Mouse (Mus musculus) hindbrain, embryonic 15.5 days (tissue): ENCODE results near the gene Gm5741. TPM values are rescaled to one million over a fixed set of nuclear protein-coding genes. Genes with fewer than 3 reads are reported as not detected.
"Not testable (repeated sequence)": the region's sequence is repeated elsewhere in the genome, so short reads cannot be mapped to it uniquely, and the experiment has no call there.

ENCODE experiments used
- ATAC-seq: fragments of 200-750 bp; cut with Nextera tagmentation; 2 replicates; pipeline ENCODE4 v1.8.0; 2017; ENCODE audit warnings: low read depth, moderate number of reproducible peaks, moderate TSS enrichment; ENCODE audit not compliant: low FRiP score
- H3K27ac ChIP-seq: fragments of 300-500 bp; sonication (generic); replicated peaks from 2 replicates; pipeline ENCODE4 v1.5.1; 2015; ENCODE audit warnings: mild to moderate bottlenecking, inconsistent platforms
- H3K27me3 ChIP-seq: fragments of 300-500 bp; sonication (generic); 2 replicates; pipeline ENCODE4 v1.6.1; 2015; ENCODE audit warnings: control low read depth, inconsistent platforms
- H3K36me3 ChIP-seq: fragments of 300-500 bp; sonication (generic); 2 replicates; pipeline ENCODE4 v1.6.1; 2015; ENCODE audit warnings: control low read depth, inconsistent platforms
- H3K4me1 ChIP-seq: fragments of 300-500 bp; sonication (generic); replicated peaks from 2 replicates; pipeline ENCODE4 v1.6.1; 2015; ENCODE audit warnings: control low read depth, inconsistent platforms
- H3K4me2 ChIP-seq: fragments of 300-500 bp; sonication (generic); 2 replicates; pipeline ENCODE4 v1.6.1; 2015; ENCODE audit warnings: moderate library complexity, mild to moderate bottlenecking, inconsistent platforms
- H3K4me3 ChIP-seq: fragments of 300-500 bp; sonication (generic); 2 replicates; pipeline ENCODE4 v1.5.1; 2015; ENCODE audit warnings: mild to moderate bottlenecking, inconsistent platforms
- H3K9ac ChIP-seq: fragments of 300-500 bp; sonication (generic); 2 replicates; pipeline ENCODE4 v1.6.1; 2015; ENCODE audit warnings: inconsistent platforms
- H3K9me3 ChIP-seq: fragments of 300-500 bp; sonication (generic); 2 replicates; pipeline ENCODE4 v1.6.1; 2016; ENCODE audit warnings: control low read depth, inconsistent platforms
- WGBS: fragments of 180-500 bp; shearing (Covaris S2); methylation state at CpG from one replicate; pipeline ENCODE4 v1.1.7; 2015; 5-methylcytosine and 5-hydroxymethylcytosine counted together
- polyA plus RNA-seq: library from polyadenylated mRNA; unstranded; fragments of >200 nt; fragmentation: Nextera tagmentation; extraction: Ambion mirVana; gene quantifications from 2 replicates; pipeline ENCODE4 v1.2.1, GENCODE M21; 2015

The Gm5741 gene
- polyA plus RNA-seq, 1 experiment from 2014 or later = 0.99 TPM

- no peak overlapping the region for H3K9ac ChIP-seq
- ATAC-seq = no peak
- peaks cover 28% of the 10 kb centered on the region for H3K4me1 ChIP-seq
- H3K36me3 ChIP-seq = peaks cover 3% of the 10 kb centered on the region; the same call in 1 of the 2 replicates
- H3K27ac ChIP-seq = no peak overlapping the region
- no peaks in the 10 kb centered on the region for H3K27me3 ChIP-seq
- no peaks in the 10 kb centered on the region for H3K9me3 ChIP-seq
- no peak overlapping the region for H3K4me2 ChIP-seq
- no peak overlapping the region for H3K4me3 ChIP-seq
- WGBS = 76% methylated on average over 3 of the region's 3 CpGs
Measured at GRCm38 (mm10) chr8:85086238-85086637, 18.5 kb upstream of the Gm5741 start.

DNA sequence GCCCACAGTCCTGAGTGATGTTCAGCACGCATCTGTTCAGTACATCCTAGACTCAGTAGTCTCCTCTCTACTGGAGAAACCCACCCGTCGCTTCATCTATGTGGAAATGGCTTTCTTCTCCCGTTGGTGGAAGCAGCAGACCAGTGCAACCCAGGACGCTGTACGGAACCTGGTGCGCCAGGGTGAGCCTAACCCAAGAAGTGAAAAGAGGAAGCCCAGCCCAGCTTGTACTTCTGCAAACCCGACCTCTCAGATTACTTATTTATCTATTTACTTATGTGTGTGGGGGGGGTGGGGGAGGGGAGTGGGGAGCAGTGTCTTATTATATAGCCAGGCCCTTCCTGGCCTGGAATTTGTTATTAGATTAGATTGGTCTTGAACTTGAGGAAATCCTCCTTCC, 16.9 kb upstream of the Gm5741 start:
- no peak for ATAC-seq

GRCm38 (mm10) chr8:85083108-85083813, 15.5 kb upstream of the Gm5741 start, which contains the start of gene Man2b1:
Man2b1 (plus strand) TSS chr8:85083270.
- peak; percentile 90 for ATAC-seq
- WGBS = under 1% methylated on average over 30 of the region's 30 CpGs
- no peaks in the 10 kb centered on the region for H3K27me3 ChIP-seq
- H3K4me2 ChIP-seq = peak within 1 kb of the TSS; percentile 97
- no peaks in the 10 kb centered on the region for H3K9me3 ChIP-seq
- H3K36me3 ChIP-seq = peaks cover 9% of the 10 kb centered on the region
- H3K4me1 ChIP-seq = peaks cover 38% of the 10 kb centered on the region
- H3K4me3 ChIP-seq = peak within 1 kb of the TSS; percentile 80
- H3K27ac ChIP-seq = 0 out of 2 replicates have a peak within 1 kb of the TSS, but pooled peaks have one; percentile 39
- H3K9ac ChIP-seq = peak within 1 kb of the TSS; percentile 63

More for the DNA sequence above, 16.9 kb upstream of the Gm5741 start:
- Histone ChIP-seq H3K4me2 (no peak overlapping the region), H3K4me1 (peaks cover 34% of the 10 kb centered on the region), H3K9me3 (no peaks in the 10 kb centered on the region), H3K9ac (no peak overlapping the region), H3K4me3 (no peak overlapping the region), H3K27me3 (no peaks in the 10 kb centered on the region), H3K36me3 (peaks cover 3% of the 10 kb centered on the region; the same call in 1 of the 2 replicates), H3K27ac (no peak overlapping the region)
- WGBS = 93% methylated on average over 8 of the region's 8 CpGs

GRCm38 (mm10) chr8:85082169-85082568, 14.4 kb upstream of the Gm5741 start:
- H3K27me3 ChIP-seq, H3K9ac ChIP-seq, H3K9me3 ChIP-seq, ATAC-seq, H3K4me3 ChIP-seq, H3K27ac ChIP-seq: not testable (repeated sequence)
- H3K36me3 ChIP-seq = peaks cover 12% of the 10 kb centered on the region
- H3K4me2 ChIP-seq = peak overlapping the region; percentile 92; the same call in 1 of the 2 replicates
- peaks cover 38% of the 10 kb centered on the region for H3K4me1 ChIP-seq
- 94% methylated on average over 4 of the region's 4 CpGs for WGBS

DNA sequence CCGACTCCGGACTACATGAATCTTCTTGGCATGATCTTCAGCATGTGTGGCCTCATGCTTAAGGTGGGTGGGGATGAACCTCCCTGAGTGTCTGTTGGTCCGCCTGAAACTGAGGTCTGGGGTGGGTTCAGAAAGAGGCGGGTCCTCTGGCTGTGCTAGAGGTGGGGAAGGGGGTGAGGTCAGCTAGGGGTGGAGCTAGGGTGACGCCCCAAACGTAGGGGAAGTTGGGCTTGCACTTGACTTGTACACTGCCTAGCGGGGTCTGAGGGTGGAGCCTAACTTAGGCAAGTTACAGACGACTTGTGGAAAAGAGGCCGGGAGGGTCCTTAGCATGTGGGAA, 13.4 kb upstream of the Gm5741 start, which contains the start of gene Wdr83:
Gene Wdr83 (minus strand): TSS at position 91 of the 340 bp plus-strand sequence.
- peak; percentile 35; the same call in 1 of the 2 replicates for ATAC-seq
- no peaks in the 10 kb centered on the region for H3K27me3 ChIP-seq

DNA sequence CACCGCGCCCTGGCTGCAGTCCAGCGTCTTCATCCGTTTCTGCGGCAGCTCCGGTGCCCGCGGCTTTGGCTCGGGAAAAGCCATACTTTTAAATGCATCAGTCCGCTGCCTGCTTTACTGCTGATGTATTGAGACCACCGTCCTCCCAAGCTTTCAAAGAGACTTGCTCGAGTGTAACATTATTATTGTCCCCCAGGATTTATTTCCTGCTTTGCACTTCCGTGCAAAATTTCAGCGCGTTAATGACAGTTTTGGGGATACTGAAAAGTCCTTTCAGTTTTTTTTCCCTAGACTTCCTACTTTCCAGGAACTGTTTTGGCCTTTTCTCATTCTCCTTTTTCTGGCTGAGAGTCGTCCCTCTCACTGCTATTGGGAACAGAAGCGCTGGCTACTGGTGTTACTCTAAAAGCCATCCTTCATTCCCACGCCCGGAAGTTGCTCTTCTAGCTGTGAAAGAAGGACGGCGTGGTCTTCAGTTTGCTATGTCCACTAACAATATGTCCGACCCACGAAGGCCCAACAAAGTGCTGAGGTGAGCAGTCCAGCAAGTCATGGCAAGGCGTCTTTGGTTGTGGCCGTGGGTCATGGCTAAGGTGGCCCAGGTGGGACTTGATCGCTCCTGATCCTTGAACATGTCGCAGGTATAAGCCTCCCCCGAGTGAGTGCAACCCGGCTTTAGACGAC, 12.9 kb upstream of the Gm5741 start, which contains the start of gene Wdr83os:
Gene Wdr83os (plus strand): TSS at position 209 of the 684 bp plus-strand sequence.
- Histone ChIP-seq H3K27me3 (no peaks in the 10 kb centered on the region), H3K9me3 (no peaks in the 10 kb centered on the region), H3K27ac (peak within 1 kb of the TSS; percentile 51), H3K9ac (peak within 1 kb of the TSS; percentile 86), H3K4me3 (peak within 1 kb of the TSS; percentile 72), H3K36me3 (peaks cover 25% of the 10 kb centered on the region), H3K4me2 (peak within 1 kb of the TSS; percentile 92), H3K4me1 (peaks cover 38% of the 10 kb centered on the region)
- peak; percentile 16; the same call in 1 of the 2 replicates for ATAC-seq
- WGBS = under 1% methylated on average over 30 of the region's 30 CpGs

More for the DNA sequence above, 13.4 kb upstream of the Gm5741 start, which contains the start of gene Wdr83:
- Histone ChIP-seq H3K9me3 (no peaks in the 10 kb centered on the region), H3K4me1 (peaks cover 38% of the 10 kb centered on the region), H3K4me3 (peak within 1 kb of the TSS; percentile 72), H3K9ac (peak within 1 kb of the TSS; percentile 86), H3K4me2 (peak within 1 kb of the TSS; percentile 92), H3K36me3 (peaks cover 20% of the 10 kb centered on the region), H3K27ac (peak within 1 kb of the TSS; percentile 51)
- 2% methylated on average over 9 of the region's 9 CpGs for WGBS

GRCm38 (mm10) chr8:85080214-85080531, 12.4 kb upstream of the Gm5741 start:
- H3K27ac ChIP-seq = peak overlapping the region; percentile 51
- H3K36me3 ChIP-seq = peaks cover 30% of the 10 kb centered on the region
- H3K4me3 ChIP-seq = peak overlapping the region; percentile 72

GRCm38 (mm10) chr8:85076993-85077392, 9.2 kb upstream of the Gm5741 start:
- H3K36me3 ChIP-seq = peaks cover 47% of the 10 kb centered on the region
- H3K4me2 ChIP-seq = no peak overlapping the region
- H3K4me1 ChIP-seq = peaks cover 30% of the 10 kb centered on the region
- 0% methylated on average over 2 of the region's 2 CpGs for WGBS
- no peak overlapping the region for H3K27ac ChIP-seq
- H3K9me3 ChIP-seq = no peaks in the 10 kb centered on the region
- no peaks in the 10 kb centered on the region for H3K27me3 ChIP-seq
- H3K4me3 ChIP-seq = no peak overlapping the region
- ATAC-seq = peak; percentile 50; the same call in 1 of the 2 replicates
- 0 out of 2 replicates have a peak overlapping the region, but pooled peaks have one; percentile 18 for H3K9ac ChIP-seq

More at GRCm38 (mm10) chr8:85080214-85080531, 12.4 kb upstream of the Gm5741 start:
- under 1% methylated on average over 25 of the region's 25 CpGs for WGBS
- H3K27me3 ChIP-seq = no peaks in the 10 kb centered on the region
- H3K9me3 ChIP-seq = no peaks in the 10 kb centered on the region
- ATAC-seq = no peak
- H3K4me1 ChIP-seq = peaks cover 38% of the 10 kb centered on the region
- H3K4me2 ChIP-seq = peak overlapping the region; percentile 92
- H3K9ac ChIP-seq = peak overlapping the region; percentile 86

- no peak overlapping the region for H3K27ac ChIP-seq
- H3K36me3 ChIP-seq = peaks cover 47% of the 10 kb centered on the region
- no peak overlapping the region for H3K4me3 ChIP-seq
- H3K27me3 ChIP-seq = no peaks in the 10 kb centered on the region
- H3K9me3 ChIP-seq = no peaks in the 10 kb centered on the region
- 74% methylated on average over 9 of the region's 9 CpGs for WGBS
- H3K4me1 ChIP-seq = peaks cover 24% of the 10 kb centered on the region
- H3K4me2 ChIP-seq = no peak overlapping the region
- no peak for ATAC-seq
- no peak overlapping the region for H3K9ac ChIP-seq
Measured at GRCm38 (mm10) chr8:85076001-85076400, 8.2 kb upstream of the Gm5741 start.

GRCm38 (mm10) chr8:85074617-85075016, 6.8 kb upstream of the Gm5741 start:
- no peaks in the 10 kb centered on the region for H3K9me3 ChIP-seq
- WGBS = 96% methylated on average over 10 of the region's 10 CpGs
- no peak for ATAC-seq
- peaks cover 47% of the 10 kb centered on the region for H3K36me3 ChIP-seq
- peaks cover 24% of the 10 kb centered on the region for H3K4me1 ChIP-seq
- H3K9ac ChIP-seq = no peak overlapping the region
- no peaks in the 10 kb centered on the region for H3K27me3 ChIP-seq
- no peak overlapping the region for H3K4me2 ChIP-seq
- no peak overlapping the region for H3K4me3 ChIP-seq
- no peak overlapping the region for H3K27ac ChIP-seq

DNA sequence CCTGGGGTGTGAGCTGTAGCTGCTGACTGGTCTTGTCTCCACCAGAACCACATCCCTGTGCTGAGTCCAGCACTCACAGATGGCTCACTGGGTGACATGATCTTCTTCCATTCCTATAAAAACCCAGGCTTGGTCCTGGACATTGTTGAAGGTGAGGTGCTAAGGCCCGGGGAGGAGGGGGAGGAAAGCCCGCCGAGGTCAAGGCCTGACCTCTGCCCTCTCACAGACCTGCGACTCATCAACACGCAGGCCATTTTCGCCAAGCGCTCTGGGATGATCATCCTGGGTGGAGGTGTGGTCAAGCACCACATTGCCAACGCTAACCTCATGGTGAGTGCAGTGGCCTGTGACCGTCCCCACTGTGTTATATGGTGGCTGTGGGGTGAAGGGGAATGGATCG, 6.4 kb upstream of the Gm5741 start:
- ATAC-seq = no peak
- 89% methylated on average over 10 of the region's 10 CpGs for WGBS
- Histone ChIP-seq H3K9me3 (no peaks in the 10 kb centered on the region), H3K4me1 (peaks cover 21% of the 10 kb centered on the region), H3K27me3 (no peaks in the 10 kb centered on the region), H3K4me3 (no peak overlapping the region), H3K4me2 (no peak overlapping the region), H3K9ac (no peak overlapping the region), H3K36me3 (peaks cover 47% of the 10 kb centered on the region), H3K27ac (no peak overlapping the region)

DNA sequence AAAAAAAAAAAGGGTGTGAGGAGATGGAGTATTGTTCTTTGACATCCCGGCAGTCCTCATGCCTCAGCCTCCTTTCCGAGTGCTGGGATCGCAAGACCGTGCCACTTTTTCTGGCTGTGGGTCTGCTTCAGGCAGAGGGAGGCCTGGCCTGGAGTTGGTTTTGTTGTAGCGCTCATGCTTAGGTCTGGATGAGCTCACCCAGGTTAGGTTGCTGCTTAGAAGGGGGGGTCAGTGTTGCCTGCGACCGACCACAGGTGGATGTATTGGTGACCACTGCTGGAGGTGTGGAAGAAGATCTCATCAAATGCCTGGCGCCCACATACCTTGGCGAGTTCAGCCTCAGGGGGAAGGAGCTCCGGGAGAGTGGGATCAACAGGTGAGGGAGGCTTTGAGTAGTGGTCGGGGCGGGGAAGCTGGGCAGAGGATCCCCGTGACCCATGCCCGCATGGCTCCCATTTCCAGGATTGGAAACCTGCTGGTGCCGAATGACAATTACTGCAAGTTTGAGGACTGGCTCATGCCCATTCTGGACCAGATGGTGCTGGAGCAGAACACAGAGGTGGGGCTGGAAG, 5.3 kb upstream of the Gm5741 start:
- 95% methylated on average over 15 of the region's 15 CpGs for WGBS
- Histone ChIP-seq H3K9ac (no peak overlapping the region), H3K9me3 (no peaks in the 10 kb centered on the region), H3K4me2 (peak overlapping the region; percentile 79; the same call in 1 of the 2 replicates), H3K27me3 (no peaks in the 10 kb centered on the region), H3K27ac (no peak overlapping the region), H3K4me3 (no peak overlapping the region), H3K36me3 (peaks cover 40% of the 10 kb centered on the region), H3K4me1 (peaks cover 21% of the 10 kb centered on the region)
- no peak for ATAC-seq
